Mouse (Mus musculus) kidney, embryonic 16.5 days (tissue): ENCODE data around the gene Mpzl2. TPM values are rescaled to one million over a fixed set of nuclear protein-coding genes. Genes with fewer than 3 reads are reported as not detected.
A peak's percentile ranks its signal among the peaks of the same experiment; 100 is the strongest.

Experiments
- ATAC-seq: fragments of 200-750 bp; cut with Nextera tagmentation; 2 replicates; pipeline ENCODE4 v1.8.0; 2017; ENCODE audit warnings: moderate TSS enrichment; ENCODE audit not compliant: low FRiP score, low TSS enrichment
- H3K27ac ChIP-seq: fragments of 300-500 bp; sonication (generic); 2 replicates; pipeline ENCODE4 v1.5.1; 2014; ENCODE audit warnings: low read length
- H3K27me3 ChIP-seq: fragments of 300-500 bp; sonication (generic); 2 replicates; pipeline ENCODE4 v1.6.1; 2014; ENCODE audit warnings: low read length, control low read depth, mixed read lengths; ENCODE audit not compliant: insufficient read depth
- H3K36me3 ChIP-seq: fragments of 300-500 bp; sonication (generic); 2 replicates; pipeline ENCODE4 v1.6.1; 2014; ENCODE audit warnings: low read length, control low read depth, mixed read lengths; ENCODE audit not compliant: insufficient read depth
- H3K4me1 ChIP-seq: fragments of 300-500 bp; sonication (generic); 2 replicates; pipeline ENCODE4 v1.6.1; 2014; ENCODE audit warnings: low read length, control low read depth, mixed read lengths; ENCODE audit not compliant: insufficient read depth
- H3K4me2 ChIP-seq: fragments of 300-500 bp; sonication (generic); replicated peaks from 2 replicates; pipeline ENCODE4 v1.6.1; 2014; ENCODE audit warnings: low read depth, low read length
- H3K4me3 ChIP-seq: fragments of 300-500 bp; sonication (generic); 2 replicates; pipeline ENCODE4 v1.5.1; 2014; ENCODE audit warnings: mild to moderate bottlenecking, low read length
- H3K9ac ChIP-seq: fragments of 300-500 bp; sonication (generic); replicated peaks from 2 replicates; pipeline ENCODE4 v1.6.1; 2014; ENCODE audit warnings: low read length
- H3K9me3 ChIP-seq: fragments of 300-500 bp; sonication (generic); 2 replicates; pipeline ENCODE4 v1.6.1; 2016; ENCODE audit warnings: low read length, control low read depth
- WGBS: fragments of 180-500 bp; shearing (Covaris S2); extraction: QIAGEN DNeasy Blood & Tissue Kit; methylation state at CpG from one replicate; pipeline ENCODE4 v1.1.7; 2014; 5-methylcytosine and 5-hydroxymethylcytosine counted together
- polyA plus RNA-seq: library from polyadenylated mRNA; unstranded; fragments of >200 nt; fragmentation: Nextera tagmentation; extraction: Ambion mirVana; gene quantifications from 2 replicates; pipeline ENCODE4 v1.2.1, GENCODE M21; 2015

Gene Mpzl2
- 20.3 and 23.4 TPM in 2 replicates for polyA plus RNA-seq

DNA sequence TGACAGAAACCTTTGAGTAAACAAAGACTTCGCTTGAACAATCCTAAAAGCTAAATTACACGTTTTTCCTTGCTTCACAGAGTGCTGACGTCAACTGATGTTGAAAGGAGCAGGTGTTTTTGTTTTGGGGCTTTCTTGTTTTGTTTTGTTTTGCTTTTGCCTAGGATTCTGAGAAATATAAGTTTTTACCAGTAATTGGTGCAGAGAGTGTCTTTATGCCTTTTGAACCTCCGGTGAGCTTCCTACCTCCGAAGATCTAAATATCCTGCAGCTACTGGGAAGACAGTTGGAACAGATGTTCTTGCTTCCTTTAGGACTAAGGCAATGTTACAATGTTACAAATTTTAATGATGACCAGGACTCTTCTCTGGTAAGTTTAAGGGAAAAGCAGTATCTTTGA is at the start of gene Mpzl2:
Gene Mpzl2, plus strand, starts transcription at position 301 of the 400 bp plus-strand sequence.
- peak within 1 kb of the TSS; percentile 5; the same call in 1 of the 2 replicates for H3K9ac ChIP-seq
- peak within 1 kb of the TSS; percentile 15; the same call in 1 of the 2 replicates for H3K4me3 ChIP-seq
- peak within 1 kb of the TSS; percentile 48 for H3K4me2 ChIP-seq
- no peaks in the 10 kb centered on the region for H3K9me3 ChIP-seq
- WGBS: 58% methylated on average over 5 of the region's 5 CpGs
- no peaks in the 10 kb centered on the region for H3K36me3 ChIP-seq
- peaks cover 28% of the 10 kb centered on the region for H3K4me1 ChIP-seq
- H3K27ac ChIP-seq: peak within 1 kb of the TSS; percentile 75
- peaks cover 39% of the 10 kb centered on the region for H3K27me3 ChIP-seq
- no peak for ATAC-seq

- no peaks in the 10 kb centered on the region for H3K36me3 ChIP-seq
- H3K27ac ChIP-seq: no peak overlapping the region
- H3K9me3 ChIP-seq: no peaks in the 10 kb centered on the region
- no peak overlapping the region for H3K4me3 ChIP-seq
- H3K4me1 ChIP-seq: no peaks in the 10 kb centered on the region
- H3K9ac ChIP-seq: no peak overlapping the region
- H3K27me3 ChIP-seq: no peaks in the 10 kb centered on the region
- 91% methylated on average over 2 of the region's 2 CpGs for WGBS
- no peak overlapping the region for H3K4me2 ChIP-seq
- ATAC-seq: no peak
Measured at GRCm38 (mm10) chr9:44991821-44992220, 47.8 kb upstream of the Mpzl2 start.

DNA sequence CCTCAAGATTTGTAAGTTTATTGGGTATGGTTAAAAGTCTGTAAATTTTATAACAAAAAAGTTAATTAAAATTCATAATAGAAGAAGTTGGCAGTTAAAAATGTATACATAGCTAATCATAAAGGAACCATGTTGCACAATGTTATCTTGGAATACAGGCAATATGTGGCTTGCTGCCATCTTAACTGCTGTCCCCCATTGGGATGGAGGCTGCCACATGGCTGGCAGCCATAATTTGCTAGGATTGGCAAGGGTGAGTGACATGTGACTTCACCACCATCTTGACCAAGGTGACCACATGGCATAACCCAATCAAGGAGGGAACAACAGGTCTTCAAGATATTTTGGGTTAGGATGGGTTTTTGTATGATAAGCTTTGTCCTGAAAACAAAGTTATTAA is 47.3 kb upstream of the Mpzl2 start:
- Histone ChIP-seq H3K27ac (no peak overlapping the region), H3K27me3 (no peaks in the 10 kb centered on the region), H3K4me1 (no peaks in the 10 kb centered on the region), H3K4me3 (no peak overlapping the region), H3K4me2 (no peak overlapping the region), H3K9ac (no peak overlapping the region), H3K36me3 (no peaks in the 10 kb centered on the region), H3K9me3 (no peaks in the 10 kb centered on the region)
- ATAC-seq: no peak

DNA sequence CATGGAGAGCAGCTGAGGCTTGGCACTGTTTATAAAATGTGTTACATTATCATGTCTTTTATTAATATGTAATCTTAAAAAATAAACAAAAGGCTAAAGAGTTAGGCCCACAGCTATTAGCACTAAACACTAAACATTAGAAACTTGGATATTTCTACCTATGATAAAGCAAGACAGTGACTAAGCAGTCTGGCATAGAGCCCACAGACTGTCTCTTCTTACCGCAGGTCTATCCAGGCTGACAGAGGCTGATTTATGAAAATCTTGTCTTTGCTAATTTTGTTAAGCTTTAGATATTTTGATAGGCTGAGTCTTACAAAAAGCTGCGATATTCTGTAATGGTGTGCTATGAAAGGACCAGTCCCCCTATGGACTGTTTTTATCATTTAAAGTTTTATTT is 46.3 kb upstream of the Mpzl2 start:
- no peak overlapping the region for H3K4me3 ChIP-seq
- no peak for ATAC-seq
- no peak overlapping the region for H3K9ac ChIP-seq
- no peaks in the 10 kb centered on the region for H3K9me3 ChIP-seq
- no peak overlapping the region for H3K4me2 ChIP-seq
- 81% methylated on average over 2 of the region's 2 CpGs for WGBS
- H3K27me3 ChIP-seq: no peaks in the 10 kb centered on the region
- no peaks in the 10 kb centered on the region for H3K36me3 ChIP-seq
- no peak overlapping the region for H3K27ac ChIP-seq
- H3K4me1 ChIP-seq: no peaks in the 10 kb centered on the region

GRCm38 (mm10) chr9:44994962-44995361 is 44.6 kb upstream of the Mpzl2 start:
- no peak overlapping the region for H3K9ac ChIP-seq
- no peaks in the 10 kb centered on the region for H3K4me1 ChIP-seq
- no peaks in the 10 kb centered on the region for H3K27me3 ChIP-seq
- H3K27ac ChIP-seq: no peak overlapping the region
- ATAC-seq: no peak
- H3K4me3 ChIP-seq: no peak overlapping the region
- H3K36me3 ChIP-seq: no peaks in the 10 kb centered on the region
- no peak overlapping the region for H3K4me2 ChIP-seq
- no peaks in the 10 kb centered on the region for H3K9me3 ChIP-seq
- 77% methylated on average over 4 of the region's 4 CpGs for WGBS

GRCm38 (mm10) chr9:44996590-44996989 is 43.0 kb upstream of the Mpzl2 start:
- Histone ChIP-seq H3K9me3 (no peaks in the 10 kb centered on the region), H3K27ac (no peak overlapping the region), H3K36me3 (no peaks in the 10 kb centered on the region), H3K4me1 (no peaks in the 10 kb centered on the region), H3K4me3 (no peak overlapping the region), H3K9ac (no peak overlapping the region), H3K27me3 (no peaks in the 10 kb centered on the region), H3K4me2 (no peak overlapping the region)
- 94% methylated on average over 7 of the region's 7 CpGs for WGBS
- ATAC-seq: no peak

DNA sequence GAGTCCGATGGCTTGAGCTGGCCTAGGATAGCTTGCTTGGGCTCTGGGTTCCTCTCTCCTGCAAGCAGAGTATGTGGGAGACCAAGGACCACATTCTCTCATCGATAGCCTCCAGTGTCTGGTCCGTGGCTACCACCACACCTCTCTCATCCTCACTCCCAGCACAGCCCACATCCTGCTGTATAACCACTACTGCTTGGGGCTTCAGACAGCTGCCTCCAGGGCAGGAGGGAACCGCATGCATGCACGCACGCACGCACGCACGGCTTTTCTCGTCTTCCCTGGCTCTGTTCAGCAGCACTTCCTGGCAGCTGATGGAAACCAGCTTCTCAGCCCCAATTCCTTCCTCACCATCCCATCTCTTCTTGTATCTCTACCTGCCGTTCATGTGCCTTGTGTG is 41.5 kb upstream of the Mpzl2 start:
- Histone ChIP-seq H3K9ac (no peak overlapping the region), H3K9me3 (no peaks in the 10 kb centered on the region), H3K27me3 (no peaks in the 10 kb centered on the region), H3K27ac (no peak overlapping the region), H3K4me3 (no peak overlapping the region), H3K4me2 (no peak overlapping the region), H3K36me3 (no peaks in the 10 kb centered on the region), H3K4me1 (no peaks in the 10 kb centered on the region)
- ATAC-seq: no peak
- 54% methylated on average over 11 of the region's 11 CpGs for WGBS

- no peaks in the 10 kb centered on the region for H3K36me3 ChIP-seq
- no peak overlapping the region for H3K4me3 ChIP-seq
- 60% methylated on average over 6 of the region's 6 CpGs for WGBS
- no peak for ATAC-seq
- H3K4me1 ChIP-seq: no peaks in the 10 kb centered on the region
- no peak overlapping the region for H3K9ac ChIP-seq
- no peak overlapping the region for H3K27ac ChIP-seq
- H3K27me3 ChIP-seq: no peaks in the 10 kb centered on the region
- H3K4me2 ChIP-seq: no peak overlapping the region
- H3K9me3 ChIP-seq: no peaks in the 10 kb centered on the region
Measured at GRCm38 (mm10) chr9:44999171-44999570, 40.4 kb upstream of the Mpzl2 start.

DNA sequence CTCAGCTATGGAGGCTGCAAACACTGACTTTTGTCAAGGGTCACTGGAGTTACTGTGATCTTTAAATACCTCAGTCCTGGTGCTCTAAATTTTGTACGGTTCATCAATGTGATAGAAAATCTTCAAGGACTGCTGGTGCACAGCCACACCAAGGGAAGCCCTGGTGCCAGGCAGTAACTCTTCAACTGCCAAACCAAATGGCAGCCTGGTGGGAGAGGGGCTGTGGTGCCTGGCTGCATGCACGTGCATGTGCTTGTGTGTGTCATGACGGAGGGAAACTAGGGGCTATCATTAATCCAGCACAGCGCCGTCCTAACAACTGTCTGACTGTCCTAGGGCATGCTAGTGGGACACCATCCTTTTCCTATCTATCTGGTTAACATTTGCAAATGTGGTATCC is 39.8 kb upstream of the Mpzl2 start:
- Histone ChIP-seq H3K36me3 (no peaks in the 10 kb centered on the region), H3K27ac (no peak overlapping the region), H3K4me1 (no peaks in the 10 kb centered on the region), H3K9me3 (no peaks in the 10 kb centered on the region), H3K4me3 (no peak overlapping the region), H3K4me2 (no peak overlapping the region), H3K9ac (no peak overlapping the region), H3K27me3 (no peaks in the 10 kb centered on the region)
- no peak for ATAC-seq
- WGBS: 59% methylated on average over 5 of the region's 5 CpGs

DNA sequence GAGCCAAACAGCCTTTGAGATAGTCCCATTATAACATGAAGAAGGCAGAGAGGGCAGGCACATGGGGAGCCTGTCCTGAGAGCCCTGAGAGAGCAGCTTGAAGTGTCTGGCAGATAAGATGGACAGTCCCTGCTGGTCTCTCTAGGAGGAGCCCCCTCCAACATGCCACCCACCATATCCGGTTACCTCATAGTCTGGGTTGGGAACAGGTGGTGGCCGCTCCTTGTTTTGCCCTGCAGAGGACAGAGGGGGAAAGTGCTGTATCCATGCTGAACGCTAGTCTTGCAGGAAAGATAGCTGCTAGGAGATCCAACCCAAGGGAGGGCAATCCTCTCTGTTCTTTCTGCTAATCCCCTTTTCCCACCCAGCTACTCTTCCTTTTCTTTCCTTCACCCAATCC is 39.4 kb upstream of the Mpzl2 start:
- H3K36me3 ChIP-seq: no peaks in the 10 kb centered on the region
- H3K4me3 ChIP-seq: no peak overlapping the region
- no peaks in the 10 kb centered on the region for H3K4me1 ChIP-seq
- 60% methylated on average over 3 of the region's 3 CpGs for WGBS
- ATAC-seq: no peak
- H3K27me3 ChIP-seq: no peaks in the 10 kb centered on the region
- no peaks in the 10 kb centered on the region for H3K9me3 ChIP-seq
- no peak overlapping the region for H3K9ac ChIP-seq
- no peak overlapping the region for H3K27ac ChIP-seq
- H3K4me2 ChIP-seq: no peak overlapping the region

DNA sequence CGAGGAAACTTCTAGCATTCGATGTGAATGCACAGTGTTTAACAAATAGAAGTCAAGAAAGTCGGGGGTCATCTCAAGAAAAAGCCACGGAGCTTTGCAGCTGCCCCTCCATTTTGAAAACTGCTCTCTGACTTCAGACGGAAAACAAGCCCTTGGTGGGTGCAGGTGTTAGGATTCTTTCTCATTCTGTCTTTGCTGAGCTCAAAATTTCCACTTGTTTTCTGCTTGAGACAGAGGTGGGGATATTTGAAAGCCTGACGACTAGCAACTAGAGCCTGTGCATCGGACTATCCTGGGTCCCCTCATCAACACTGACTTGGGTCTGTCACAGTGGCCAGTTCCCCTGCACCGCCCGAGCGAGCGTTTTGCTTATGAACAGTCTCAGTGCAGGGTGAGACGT is 32.2 kb upstream of the Mpzl2 start:
- Histone ChIP-seq H3K9me3 (no peaks in the 10 kb centered on the region), H3K9ac (no peak overlapping the region), H3K36me3 (no peaks in the 10 kb centered on the region), H3K27me3 (no peaks in the 10 kb centered on the region), H3K4me1 (no peaks in the 10 kb centered on the region), H3K27ac (no peak overlapping the region), H3K4me2 (no peak overlapping the region), H3K4me3 (no peak overlapping the region)
- 74% methylated on average over 12 of the region's 12 CpGs for WGBS
- ATAC-seq: no peak
